Mouse (Mus musculus) lung, embryonic 16.5 days (tissue): ENCODE data around the gene Ccdc106. TPM values are rescaled to one million over a fixed set of nuclear protein-coding genes. Genes with fewer than 3 reads are reported as not detected.

Experiments
- ATAC-seq: fragments of 200-750 bp; cut with Nextera tagmentation; 2 replicates; pipeline ENCODE4 v1.8.0; 2017; ENCODE audit warnings: low read depth, mild to moderate bottlenecking, moderate library complexity
- H3K27ac ChIP-seq: fragments of 300-500 bp; sonication (generic); 2 replicates; pipeline ENCODE4 v1.5.1; 2014; ENCODE audit warnings: mild to moderate bottlenecking, control low read depth, low read length
- H3K27me3 ChIP-seq: fragments of 300-500 bp; sonication (generic); 2 replicates; pipeline ENCODE4 v1.6.1; 2014; ENCODE audit warnings: low read depth, low read length, mixed read lengths; ENCODE audit not compliant: control insufficient read depth, insufficient read depth
- H3K36me3 ChIP-seq: fragments of 300-500 bp; sonication (generic); 2 replicates; pipeline ENCODE4 v1.6.1; 2014; ENCODE audit warnings: low read length; ENCODE audit not compliant: control insufficient read depth, insufficient read depth
- H3K4me1 ChIP-seq: fragments of 300-500 bp; sonication (generic); replicated peaks from 2 replicates; pipeline ENCODE4 v1.6.1; 2014; ENCODE audit warnings: low read length, mixed read lengths; ENCODE audit not compliant: control insufficient read depth, insufficient read depth
- H3K4me2 ChIP-seq: fragments of 300-500 bp; sonication (generic); 2 replicates; pipeline ENCODE4 v1.6.1; 2014; ENCODE audit warnings: low read depth, low read length, control low read depth
- H3K4me3 ChIP-seq: fragments of 300-500 bp; sonication (generic); 2 replicates; pipeline ENCODE4 v1.5.1; 2014; ENCODE audit warnings: mild to moderate bottlenecking, low read length, control low read depth
- H3K9ac ChIP-seq: fragments of 300-500 bp; sonication (generic); 2 replicates; pipeline ENCODE4 v1.6.1; 2014; ENCODE audit warnings: low read length, control low read depth
- H3K9me3 ChIP-seq: fragments of 300-500 bp; sonication (generic); 2 replicates; pipeline ENCODE4 v1.6.1; 2016; ENCODE audit warnings: low read length; ENCODE audit not compliant: control insufficient read depth
- WGBS: fragments of 180-500 bp; shearing (Covaris S2); extraction: QIAGEN DNeasy Blood & Tissue Kit; methylation state at CpG from one replicate; pipeline ENCODE4 v1.1.7; 2014; 5-methylcytosine and 5-hydroxymethylcytosine counted together
- polyA plus RNA-seq: library from polyadenylated mRNA; unstranded; fragments of >200 nt; fragmentation: Nextera tagmentation; extraction: Ambion mirVana; gene quantifications from 2 replicates; pipeline ENCODE4 v1.2.1, GENCODE M21; 2015

Ccdc106 gene
- polyA plus RNA-seq, 1 experiment from 2014 or later = 5.5 TPM

DNA sequence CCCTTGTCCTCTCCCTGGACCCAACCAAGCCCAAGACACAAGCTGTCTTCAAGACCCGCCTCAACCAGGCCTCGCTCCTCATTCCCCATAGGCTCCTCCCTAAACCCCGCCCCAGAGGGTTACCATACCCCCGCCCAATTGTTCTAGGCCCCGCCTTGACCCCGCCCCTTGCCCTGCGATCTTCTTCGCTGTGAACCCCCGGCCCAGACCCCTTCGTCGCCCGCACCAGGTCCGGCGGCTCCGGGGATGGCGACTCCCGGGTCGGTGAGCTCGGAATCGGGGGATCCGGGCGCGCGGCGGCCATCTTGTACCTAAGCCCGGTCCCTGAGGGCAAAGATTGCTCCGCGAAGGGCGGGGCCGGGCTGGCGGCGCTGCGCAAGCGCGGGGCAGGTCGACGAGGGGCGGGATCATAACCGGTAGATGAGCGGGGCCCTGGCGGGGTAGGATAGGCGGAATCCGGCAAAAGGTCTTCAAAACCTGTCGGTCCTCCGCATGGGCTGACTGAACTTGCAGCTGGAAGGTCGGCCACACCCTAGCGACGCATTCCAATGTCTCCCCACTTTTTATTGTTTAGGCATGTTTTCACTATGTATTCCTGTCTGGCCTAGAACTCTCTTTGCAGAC lies 17.9 kb downstream of the Ccdc106 start, which contains the start of gene Zfp784:
Gene Zfp784, minus strand, starts transcription at position 338 of the 624 bp plus-strand sequence.
- H3K9ac ChIP-seq = peak within 1 kb of the TSS; percentile 92
- peak; percentile 97 for ATAC-seq
- under 1% methylated on average over 48 of the region's 48 CpGs for WGBS
- H3K9me3 ChIP-seq = peaks cover 5% of the 10 kb centered on the region; the same call in 1 of the 2 replicates
- no peaks in the 10 kb centered on the region for H3K27me3 ChIP-seq
- peak within 1 kb of the TSS; percentile 90 for H3K4me3 ChIP-seq
- peak within 1 kb of the TSS; percentile 67 for H3K4me2 ChIP-seq
- H3K4me1 ChIP-seq = peaks cover 12% of the 10 kb centered on the region; the same call in 1 of the 2 replicates
- peaks cover 28% of the 10 kb centered on the region for H3K36me3 ChIP-seq
- peak within 1 kb of the TSS; percentile 97 for H3K27ac ChIP-seq

DNA sequence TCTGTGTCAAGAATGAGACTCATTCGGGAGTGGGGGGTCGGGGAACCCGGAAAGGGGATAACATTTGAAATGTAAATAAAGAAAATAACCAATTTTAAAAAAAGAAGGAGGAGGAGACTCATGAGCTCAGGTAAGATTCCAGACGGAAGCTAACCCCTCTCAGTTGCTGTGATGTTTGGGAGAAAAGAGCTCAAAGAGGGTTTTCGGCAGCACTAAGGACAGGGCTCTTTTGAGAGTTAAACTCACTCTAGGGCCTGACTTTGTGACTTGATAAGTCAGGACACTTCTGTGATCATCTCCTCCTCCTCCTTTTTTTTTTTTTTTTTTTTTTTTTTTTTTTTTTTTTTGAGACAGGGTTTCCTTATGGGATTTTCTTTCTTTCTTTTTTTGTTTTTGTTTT lies 18.6 kb downstream of the Ccdc106 start:
- Histone ChIP-seq H3K4me1 (peaks cover 12% of the 10 kb centered on the region; the same call in 1 of the 2 replicates), H3K9me3 (peaks cover 5% of the 10 kb centered on the region; the same call in 1 of the 2 replicates), H3K36me3 (peaks cover 21% of the 10 kb centered on the region), H3K9ac (peak overlapping the region; percentile 92), H3K27ac (peak overlapping the region; percentile 97), H3K4me2 (peak overlapping the region; percentile 67), H3K4me3 (peak overlapping the region; percentile 90), H3K27me3 (no peaks in the 10 kb centered on the region)
- 19% methylated on average over 5 of the region's 5 CpGs for WGBS
- ATAC-seq = no peak

DNA sequence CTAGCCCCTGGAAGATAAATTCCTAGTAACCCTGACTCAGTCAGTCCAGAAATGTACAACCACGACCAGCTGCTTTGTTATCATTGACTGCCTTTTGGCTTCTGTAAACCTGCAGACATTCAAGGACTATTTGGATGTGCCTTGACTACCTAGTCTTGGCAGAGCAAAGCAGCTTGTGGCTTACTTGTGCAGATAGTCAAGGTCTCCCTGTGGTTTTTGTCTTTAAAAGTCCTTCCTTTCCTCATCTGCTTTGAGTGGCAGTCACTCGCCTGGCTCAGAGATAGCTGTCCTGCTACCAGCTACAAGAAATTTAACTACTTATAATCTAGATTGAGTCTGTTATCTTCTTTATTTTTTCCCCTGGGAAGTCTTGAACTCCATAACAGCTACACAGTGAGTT lies 24.6 kb downstream of the Ccdc106 start:
- no peak for ATAC-seq
- H3K9me3 ChIP-seq = no peaks in the 10 kb centered on the region
- no peaks in the 10 kb centered on the region for H3K4me1 ChIP-seq
- H3K27me3 ChIP-seq = no peaks in the 10 kb centered on the region
- H3K36me3 ChIP-seq = no peaks in the 10 kb centered on the region
- H3K4me2 ChIP-seq = no peak overlapping the region
- H3K4me3 ChIP-seq = no peak overlapping the region
- WGBS = 57% methylated on average over 2 of the region's 2 CpGs
- H3K27ac ChIP-seq = no peak overlapping the region
- H3K9ac ChIP-seq = no peak overlapping the region

DNA sequence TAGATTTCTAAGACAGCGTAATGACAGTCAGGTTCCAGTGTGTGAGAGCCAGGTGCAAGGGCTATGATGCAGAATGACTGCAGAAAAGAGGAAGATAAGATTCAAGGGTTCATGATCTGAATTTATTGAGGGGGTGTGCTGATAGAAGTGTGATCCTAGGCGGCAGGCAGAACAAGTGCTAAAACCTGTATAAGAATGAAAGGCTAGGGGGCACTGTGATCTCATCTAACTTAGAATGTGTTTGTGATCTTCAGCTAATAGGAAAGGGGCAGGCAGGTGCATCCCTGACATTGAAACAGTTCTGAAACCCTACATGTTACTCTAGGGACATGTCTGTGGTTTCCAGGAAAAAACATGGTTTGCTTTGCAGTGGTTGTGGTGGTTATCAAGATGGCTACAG lies 25.8 kb downstream of the Ccdc106 start:
- no peaks in the 10 kb centered on the region for H3K9me3 ChIP-seq
- no peak for ATAC-seq
- H3K9ac ChIP-seq = no peak overlapping the region
- no peak overlapping the region for H3K27ac ChIP-seq
- no peaks in the 10 kb centered on the region; the same call in 1 of the 2 replicates for H3K4me1 ChIP-seq
- H3K4me2 ChIP-seq = no peak overlapping the region
- H3K27me3 ChIP-seq = no peaks in the 10 kb centered on the region
- no peaks in the 10 kb centered on the region for H3K36me3 ChIP-seq
- 72% methylated on average over 2 of the region's 2 CpGs for WGBS
- H3K4me3 ChIP-seq = no peak overlapping the region

DNA sequence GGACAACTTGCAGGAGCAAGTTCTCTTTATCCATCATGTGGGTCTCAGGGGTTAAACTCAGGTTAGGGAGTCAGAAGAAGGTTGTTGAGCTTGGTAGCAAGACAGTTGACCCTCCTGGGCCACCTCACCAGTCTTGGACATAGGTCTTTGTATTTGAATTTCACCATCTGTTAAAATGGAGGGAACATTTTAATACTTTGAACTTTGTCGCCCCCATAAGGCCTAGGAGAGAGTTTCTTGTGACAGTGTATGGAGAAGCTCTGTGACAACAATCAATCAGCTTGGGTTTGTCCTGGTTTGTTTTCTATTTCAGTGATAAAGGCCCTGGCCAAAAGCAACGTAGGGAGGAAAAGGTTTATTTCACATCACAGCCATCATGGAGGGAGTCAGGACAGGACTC lies 27.0 kb downstream of the Ccdc106 start:
- ATAC-seq = no peak
- H3K27me3 ChIP-seq = peaks cover 6% of the 10 kb centered on the region; the same call in 1 of the 2 replicates
- H3K27ac ChIP-seq = no peak overlapping the region
- H3K9ac ChIP-seq = no peak overlapping the region
- H3K4me2 ChIP-seq = no peak overlapping the region
- H3K4me1 ChIP-seq = peaks cover 6% of the 10 kb centered on the region
- WGBS = 13% methylated on average over 2 of the region's 2 CpGs
- no peaks in the 10 kb centered on the region for H3K36me3 ChIP-seq
- H3K4me3 ChIP-seq = no peak overlapping the region
- H3K9me3 ChIP-seq = no peaks in the 10 kb centered on the region

DNA sequence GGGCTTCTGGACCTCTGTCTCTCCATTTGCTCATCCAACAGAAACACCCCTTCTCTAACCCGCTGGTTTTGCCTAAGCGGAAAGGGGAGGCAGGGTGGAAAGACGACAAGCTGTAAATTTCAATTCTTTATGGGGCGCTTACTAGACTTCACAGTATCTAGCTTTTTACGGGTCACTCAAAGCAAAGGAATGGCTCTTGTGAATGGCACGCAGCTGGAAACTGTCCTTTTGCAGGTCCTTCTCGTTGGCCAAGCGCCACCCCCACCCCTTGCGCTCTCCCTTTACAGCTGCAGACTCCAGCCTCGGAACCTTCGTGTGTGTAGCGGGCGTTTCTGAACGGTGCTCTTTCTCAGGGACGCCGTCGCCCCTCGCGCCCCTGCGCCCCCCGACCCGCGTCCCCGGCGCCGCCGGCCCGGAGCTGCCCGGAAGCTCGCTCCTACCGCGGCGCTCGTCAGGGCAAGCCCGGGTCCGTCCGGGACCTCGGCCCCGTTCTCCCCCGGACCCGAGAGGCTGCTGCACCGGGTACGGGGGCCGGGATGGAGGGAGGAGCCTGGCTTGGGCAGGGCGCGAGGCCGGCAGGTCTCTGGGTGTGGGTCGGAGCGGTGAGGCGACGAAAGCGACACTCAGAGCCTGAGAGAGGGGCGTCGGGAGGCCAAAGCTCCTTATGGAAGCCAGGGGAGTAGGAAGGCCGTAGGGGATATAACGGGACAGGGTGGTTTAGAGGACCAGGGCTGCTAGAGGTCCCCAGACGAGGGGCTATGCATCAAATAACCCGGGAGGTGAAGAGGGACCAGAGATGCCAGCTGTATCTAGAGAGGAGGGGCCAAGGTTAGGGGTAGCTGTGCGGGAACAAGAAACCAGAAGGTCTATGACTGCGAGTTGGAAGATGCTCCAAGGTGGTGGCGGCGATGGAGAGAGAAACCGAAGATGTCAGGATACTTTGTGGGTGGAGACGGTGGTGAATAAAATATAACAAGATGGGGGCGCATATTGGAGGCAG lies 31.1 kb downstream of the Ccdc106 start, which contains the start of gene Zfp580:
Gene Zfp580, plus strand, starts transcription at position 346 of the 1,000 bp plus-strand sequence.
- Histone ChIP-seq H3K27me3 (peaks cover 48% of the 10 kb centered on the region), H3K36me3 (no peaks in the 10 kb centered on the region), H3K9ac (peak within 1 kb of the TSS; percentile 86), H3K4me2 (peak within 1 kb of the TSS; percentile 82), H3K27ac (peak within 1 kb of the TSS; percentile 65), H3K4me1 (peaks cover 22% of the 10 kb centered on the region), H3K4me3 (peak within 1 kb of the TSS; percentile 73), H3K9me3 (no peaks in the 10 kb centered on the region)
- WGBS = under 1% methylated on average over 65 of the region's 65 CpGs
- peak; percentile 90 for ATAC-seq

DNA sequence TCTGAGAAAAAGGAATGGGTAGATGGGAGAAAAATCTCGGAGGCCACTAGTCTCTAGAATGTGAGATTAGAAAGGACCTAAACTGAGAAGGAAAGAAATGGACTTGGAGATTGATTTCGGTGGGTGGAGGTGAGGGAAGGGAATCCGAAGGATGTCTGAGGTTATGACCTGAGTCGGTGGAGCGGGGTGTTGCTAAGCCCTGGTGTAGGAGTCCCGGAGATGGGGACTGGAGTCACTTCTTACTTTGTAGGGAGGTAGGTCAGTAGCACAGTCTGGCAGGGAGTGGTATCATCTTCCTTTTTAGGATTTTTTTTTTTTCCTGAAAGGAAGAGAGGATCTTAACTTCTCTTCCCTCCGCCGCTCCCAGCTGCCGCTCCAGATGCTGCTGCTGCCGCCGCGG lies 32.1 kb downstream of the Ccdc106 start:
- no peak overlapping the region for H3K27ac ChIP-seq
- no peaks in the 10 kb centered on the region for H3K36me3 ChIP-seq
- no peaks in the 10 kb centered on the region for H3K9me3 ChIP-seq
- H3K27me3 ChIP-seq = peaks cover 56% of the 10 kb centered on the region
- H3K4me3 ChIP-seq = peak overlapping the region; percentile 73
- H3K4me1 ChIP-seq = peaks cover 23% of the 10 kb centered on the region
- ATAC-seq = no peak
- WGBS = under 1% methylated on average over 12 of the region's 12 CpGs
- H3K4me2 ChIP-seq = peak overlapping the region; percentile 82
- peak overlapping the region; percentile 86 for H3K9ac ChIP-seq

DNA sequence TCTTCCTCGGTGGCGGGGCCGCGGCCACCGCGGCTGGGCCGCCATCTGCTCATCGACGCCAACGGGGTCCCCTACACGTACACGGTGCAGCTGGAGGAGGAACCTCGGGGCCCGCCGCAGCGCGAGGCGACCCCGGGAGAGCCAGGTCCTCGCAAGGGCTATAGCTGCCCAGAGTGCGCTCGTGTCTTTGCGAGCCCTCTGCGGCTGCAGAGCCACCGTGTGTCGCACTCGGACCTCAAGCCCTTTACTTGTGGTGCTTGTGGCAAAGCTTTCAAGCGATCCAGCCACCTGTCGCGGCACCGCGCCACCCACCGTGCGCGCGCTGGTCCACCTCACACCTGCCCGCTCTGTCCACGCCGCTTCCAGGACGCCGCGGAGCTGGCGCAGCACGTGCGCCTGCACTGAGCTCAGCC lies 32.6 kb downstream of the Ccdc106 start:
- no peak for ATAC-seq
- H3K9me3 ChIP-seq = no peaks in the 10 kb centered on the region
- peak overlapping the region; percentile 86 for H3K9ac ChIP-seq
- H3K27me3 ChIP-seq = peaks cover 60% of the 10 kb centered on the region
- H3K4me2 ChIP-seq = peak overlapping the region; percentile 82
- 5% methylated on average over 43 of the region's 45 CpGs for WGBS
- H3K36me3 ChIP-seq = no peaks in the 10 kb centered on the region
- H3K4me1 ChIP-seq = peaks cover 23% of the 10 kb centered on the region
- H3K4me3 ChIP-seq = peak overlapping the region; percentile 73
- H3K27ac ChIP-seq = no peak overlapping the region
